Mouse (Mus musculus) layer of hippocampus, adult 11-12 months (tissue): Measurements from ENCODE around the gene Ntn3.

Experiments
- DNase-seq: peaks from one replicate; pipeline ENCODE4 v3.0.0; 2022; ENCODE audit warnings: low spot score

Gene Ntn3

GRCm38 (mm10) chr17:24211631-24212440 lies 2.5 kb upstream of the Ntn3 start:
- DNase-seq, result peak; percentile 87

DNA sequence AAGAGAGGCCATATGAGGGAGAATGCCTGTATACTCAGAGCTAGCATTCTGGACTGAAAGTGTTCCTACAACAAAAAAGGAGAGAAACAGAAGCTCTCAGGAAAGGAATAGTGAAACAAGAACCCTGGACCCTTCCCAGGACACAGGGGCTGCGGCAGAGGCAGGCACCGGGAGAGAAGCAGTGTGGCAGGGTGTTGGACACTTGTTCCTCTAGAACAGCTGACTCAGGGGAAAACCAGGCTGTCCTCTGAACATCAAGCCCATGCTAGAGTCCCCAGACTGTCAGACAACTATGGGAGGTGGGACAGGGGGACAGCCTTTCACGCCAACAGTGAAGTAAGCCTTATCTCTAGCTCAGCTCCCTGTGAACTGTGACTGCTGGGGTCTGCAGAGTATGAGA lies 1.3 kb upstream of the Ntn3 start:
- DNase-seq, result no peak

DNA sequence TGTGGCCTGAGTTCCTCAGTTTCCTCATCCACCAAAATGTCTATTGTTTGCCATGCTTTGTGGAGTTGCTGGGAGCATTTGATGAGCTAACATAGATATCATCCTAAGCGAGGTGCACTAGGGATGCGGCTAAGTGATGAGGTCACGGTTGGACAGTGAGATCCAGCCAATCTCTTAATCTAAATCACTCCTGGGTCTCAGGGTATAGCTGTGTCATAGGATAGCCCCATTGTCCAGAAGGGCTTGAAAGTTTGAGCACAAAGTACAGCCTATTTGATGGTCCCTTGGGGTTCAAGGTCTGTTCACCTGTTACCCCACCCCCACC lies 547 bp upstream of the Ntn3 start:
- no peak for DNase-seq

GRCm38 (mm10) chr17:24208641-24209042 lies 689 bp downstream of the Ntn3 start:
- DNase-seq, result no peak

DNA sequence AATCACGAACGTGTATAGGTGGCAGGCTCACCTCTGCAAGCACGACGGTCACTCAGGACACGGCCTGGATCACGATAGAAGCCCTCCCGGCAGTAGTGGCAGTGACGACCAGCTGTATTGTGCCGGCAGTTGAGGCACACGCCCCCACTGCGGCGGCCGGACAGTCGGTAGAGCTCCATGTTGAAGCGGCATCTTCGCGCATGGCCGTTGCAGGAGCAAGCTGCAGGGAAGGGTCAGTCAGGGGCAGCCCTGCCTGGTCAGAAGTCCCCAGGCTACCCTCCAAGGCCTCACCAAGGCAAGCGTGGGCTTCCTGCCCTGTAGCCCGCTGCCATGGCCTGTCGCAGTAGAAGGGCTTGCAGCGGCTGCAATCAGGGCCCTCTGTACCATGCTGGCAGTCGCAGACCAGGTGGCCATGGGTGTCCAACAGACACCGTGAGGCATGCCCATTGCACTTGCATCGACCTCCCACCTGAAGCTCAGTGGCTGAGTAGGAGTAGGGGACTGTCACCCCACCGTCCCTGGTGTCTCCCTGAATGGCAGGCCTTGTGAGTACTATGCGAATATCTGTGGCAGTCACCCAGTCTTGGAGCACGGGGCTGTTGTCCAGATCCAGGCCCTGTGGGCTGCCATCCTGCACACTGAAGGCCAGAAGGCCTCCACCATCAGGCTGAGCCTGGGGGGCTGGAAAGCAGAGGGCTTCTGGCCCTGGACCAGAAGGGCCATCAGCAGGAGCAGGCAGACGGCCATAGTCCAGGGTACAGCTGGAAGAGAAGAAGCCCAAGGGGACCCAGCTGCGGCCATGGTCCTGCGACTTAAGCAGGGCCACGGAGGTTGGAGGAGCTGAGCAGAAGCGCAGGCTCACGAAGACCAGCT lies 1.3 kb downstream of the Ntn3 start:
- DNase-seq, result no peak

GRCm38 (mm10) chr17:24206451-24207351 lies 2.6 kb downstream of the Ntn3 start:
- peak; percentile 77 for DNase-seq

DNA sequence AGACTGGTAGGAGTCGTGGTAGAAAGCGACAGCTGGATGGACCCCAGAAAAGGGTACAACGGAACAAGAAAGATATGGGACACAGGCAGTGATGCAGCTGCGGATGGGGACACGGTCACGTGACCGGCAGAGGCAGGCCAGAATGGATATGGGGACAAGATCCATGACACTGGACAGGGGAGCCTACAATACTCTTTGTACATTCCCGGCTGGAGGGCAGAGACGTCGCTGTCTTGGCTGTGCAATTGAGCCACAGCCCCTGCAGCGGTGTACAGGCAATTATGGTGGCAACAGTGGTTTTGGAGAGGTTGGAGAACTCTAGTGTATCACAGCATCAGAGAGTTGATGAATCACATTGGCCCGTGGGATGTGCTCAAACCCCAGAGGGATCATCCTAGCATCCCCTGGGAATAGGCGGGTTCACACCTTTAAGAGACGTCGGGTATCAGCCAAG lies 3.4 kb downstream of the Ntn3 start:
- DNase-seq, result peak; percentile 63

DNA sequence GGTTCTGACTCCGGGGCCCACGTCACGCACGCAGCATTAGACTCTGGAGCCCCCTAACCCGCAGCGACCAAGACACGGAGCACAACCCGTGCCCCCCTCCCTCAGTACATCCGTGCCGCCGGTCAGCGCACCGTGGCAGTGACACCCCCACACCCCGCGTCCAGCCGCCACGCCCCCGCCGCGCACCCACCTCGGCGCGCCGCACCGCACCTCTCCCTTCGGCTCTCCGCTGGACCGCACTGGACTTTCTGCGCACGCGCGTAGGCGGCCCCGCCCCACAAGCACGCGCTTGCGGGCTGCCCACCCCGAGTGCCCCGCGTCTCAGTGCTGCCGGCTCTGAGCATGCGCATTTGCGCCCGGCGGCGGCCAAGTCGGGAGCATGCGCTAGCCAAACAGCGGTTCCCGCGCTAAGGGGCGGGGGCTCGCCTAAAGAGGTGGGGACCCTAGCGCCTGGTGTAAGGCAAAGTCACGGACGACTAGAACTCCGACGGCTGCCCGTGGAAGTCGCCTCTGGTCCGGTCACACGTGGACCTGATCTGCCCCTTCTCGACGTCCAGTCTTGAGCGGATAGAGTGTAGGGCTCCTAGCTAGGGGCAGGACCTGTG lies 3.9 kb downstream of the Ntn3 start, which contains the start of gene Tbc1d24:
TSS of gene Tbc1d24 (minus strand) at position 279 of the 605 bp plus-strand sequence.
- DNase-seq, result peak; percentile 94

- no peak for DNase-seq
These were observed 4.5 kb downstream of the Ntn3 start for GRCm38 (mm10) chr17:24204846-24205245.

- no peak for DNase-seq
These were observed 5.5 kb downstream of the Ntn3 start for GRCm38 (mm10) chr17:24203611-24204534.

GRCm38 (mm10) chr17:24203068-24203467 lies 6.3 kb downstream of the Ntn3 start:
- DNase-seq, result no peak

DNA sequence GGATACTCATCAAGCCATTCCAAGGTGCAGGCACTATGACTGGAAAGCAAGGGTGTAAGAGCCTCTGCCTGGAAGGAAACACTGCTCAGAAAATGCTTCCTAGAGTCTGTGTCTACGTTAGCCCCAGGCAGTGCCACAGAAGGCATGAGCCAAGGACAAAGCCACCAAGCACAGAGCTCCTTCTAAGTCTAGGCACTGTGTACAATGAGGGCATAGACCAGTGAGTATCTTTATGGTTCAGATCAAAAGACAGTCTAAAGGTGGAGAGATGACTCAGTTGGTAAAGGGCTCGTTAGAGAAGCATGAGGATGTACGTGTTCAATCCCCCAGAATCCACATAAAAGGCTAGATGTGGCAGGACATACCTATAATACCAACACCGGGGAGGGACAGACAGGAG lies 8.2 kb downstream of the Ntn3 start:
- no peak for DNase-seq

DNA sequence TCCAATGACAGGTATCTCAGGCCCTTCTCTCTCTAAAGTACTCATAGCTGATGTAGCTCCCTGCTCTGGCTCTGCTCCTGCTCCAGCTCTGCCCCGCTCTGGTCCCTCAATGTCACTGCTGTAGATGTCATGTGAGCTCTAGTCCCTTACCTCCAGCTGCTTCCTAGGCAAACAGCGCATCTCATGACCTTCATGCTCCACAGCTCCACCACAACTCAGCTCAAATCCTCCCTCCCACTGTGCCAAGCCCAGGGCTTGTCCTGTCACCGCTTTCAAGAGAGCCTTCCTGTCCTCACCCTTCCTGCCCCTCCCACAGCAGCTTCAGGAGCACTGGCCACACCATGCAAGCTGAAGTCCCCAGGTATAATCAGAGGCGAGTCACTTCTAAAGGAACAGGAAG lies 9.6 kb downstream of the Ntn3 start:
- no peak for DNase-seq

DNA sequence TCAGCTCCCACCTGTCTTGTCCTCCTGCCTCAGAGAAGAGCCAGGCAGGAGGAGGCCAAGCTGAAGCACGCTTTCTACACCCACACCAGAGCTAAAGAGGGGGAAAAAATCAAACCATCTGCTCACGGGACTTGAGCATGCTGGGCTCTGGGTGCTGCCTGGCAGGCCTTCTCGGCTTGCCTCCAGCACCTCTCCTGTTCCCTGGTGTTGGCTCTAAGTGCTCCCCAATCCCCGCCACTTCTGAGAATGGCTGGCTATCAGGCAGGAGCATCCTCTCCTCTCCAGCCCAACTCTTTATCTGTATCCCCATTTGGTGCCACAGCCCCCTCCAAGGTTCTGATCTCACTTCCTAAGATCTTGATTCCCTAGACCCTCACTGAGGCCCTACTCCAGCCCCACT lies 10.1 kb downstream of the Ntn3 start:
- DNase-seq, result peak; percentile 74

GRCm38 (mm10) chr17:24197032-24197824 lies 12.1 kb downstream of the Ntn3 start:
- peak; percentile 58 for DNase-seq

DNA sequence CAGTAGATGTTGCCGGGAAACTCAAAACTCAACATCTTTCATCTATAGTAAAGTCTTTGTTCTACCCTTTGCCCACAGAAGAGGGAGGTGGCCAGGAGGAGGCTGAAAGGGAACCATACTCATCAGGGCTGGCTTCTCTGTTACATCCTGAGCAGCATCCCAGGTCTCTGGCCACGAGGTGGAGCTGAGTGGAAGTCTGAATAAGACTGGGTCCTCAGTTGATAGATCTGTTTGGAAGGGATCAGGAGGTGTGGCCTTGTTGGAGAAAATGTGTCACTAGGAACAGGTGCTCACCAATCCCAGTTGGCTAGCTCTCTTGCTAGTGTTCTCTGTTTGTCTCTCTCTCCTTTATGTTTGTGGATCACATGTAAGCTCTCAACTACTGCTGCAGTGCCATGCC lies 14.0 kb downstream of the Ntn3 start:
- DNase-seq, result no peak

DNA sequence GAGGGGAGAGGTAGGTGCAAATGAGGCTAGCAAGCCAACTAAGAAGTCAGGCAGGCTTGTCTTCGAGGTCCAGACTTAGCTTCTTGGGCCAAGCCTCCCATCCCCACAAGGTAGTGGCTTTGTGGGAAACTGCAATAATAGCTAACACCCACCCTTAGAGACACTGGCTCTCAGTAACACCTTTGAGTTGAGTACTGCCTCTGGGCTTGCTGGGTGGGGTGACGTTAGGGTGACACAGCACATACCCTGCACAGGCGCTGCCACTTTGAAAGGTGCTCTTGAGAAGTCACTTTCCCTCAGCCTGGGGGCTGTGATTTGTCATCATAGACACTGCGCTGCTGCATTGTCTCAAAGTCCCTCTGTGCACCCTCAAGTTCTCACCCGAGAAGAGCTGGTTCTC lies 15.6 kb downstream of the Ntn3 start:
- DNase-seq, result no peak

DNA sequence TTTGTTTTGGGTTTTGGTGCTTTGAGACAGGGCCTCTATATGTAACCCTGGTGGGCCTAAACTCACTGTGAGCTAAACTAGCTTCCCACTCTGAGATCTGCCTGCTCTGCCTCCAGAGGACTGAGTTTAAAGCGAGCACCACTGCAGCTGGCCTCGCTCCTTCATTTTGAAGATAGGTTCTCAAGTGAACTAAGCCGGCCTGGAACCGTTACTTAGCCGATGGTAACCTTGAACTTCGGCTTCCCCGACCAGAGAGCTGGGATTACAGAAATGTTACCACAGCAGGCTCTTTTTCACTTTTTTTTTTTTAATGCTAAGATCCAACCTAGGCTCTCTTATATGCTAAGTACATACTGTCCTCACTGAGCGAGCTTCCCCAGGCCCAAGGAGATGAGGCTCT lies 16.1 kb downstream of the Ntn3 start:
- DNase-seq, result no peak

DNA sequence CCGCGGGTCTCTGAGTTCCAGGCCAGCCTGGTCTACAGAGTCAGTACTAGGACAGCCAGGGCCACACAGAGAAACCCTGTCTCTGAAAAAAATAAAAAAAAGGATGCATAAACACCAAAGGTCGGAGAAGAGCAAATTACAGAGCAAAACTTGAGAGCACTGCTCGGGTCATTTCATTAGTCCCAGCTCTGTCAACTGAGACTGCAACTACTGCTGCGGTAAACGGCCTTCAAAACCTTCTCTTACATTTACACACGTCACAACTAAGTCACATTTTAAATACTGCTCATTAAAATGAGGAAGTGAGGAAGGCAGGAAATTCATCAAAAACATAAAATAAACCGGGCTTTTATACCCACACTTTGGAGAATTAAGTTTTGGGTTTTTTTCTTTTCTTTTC lies 16.5 kb downstream of the Ntn3 start:
- DNase-seq, result no peak

DNA sequence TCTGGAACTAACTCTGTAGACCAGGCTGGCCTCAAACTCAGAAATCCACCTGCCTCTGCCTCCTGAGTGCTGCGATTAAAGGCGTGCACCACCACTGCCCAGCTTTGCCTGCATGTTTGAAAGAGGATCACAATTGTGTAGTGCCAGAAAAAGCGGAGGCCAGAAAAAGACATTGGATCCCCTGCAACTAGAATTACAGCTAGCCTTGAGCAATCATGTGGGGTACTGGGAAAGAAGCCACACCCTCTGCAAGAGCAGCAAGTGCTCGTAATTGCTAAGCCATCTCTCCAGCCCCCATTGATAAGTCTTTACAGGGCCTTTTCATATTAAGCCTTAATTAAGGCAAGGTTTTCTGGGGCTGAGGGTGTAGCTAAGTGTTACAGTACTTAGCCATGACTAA lies 17.9 kb downstream of the Ntn3 start:
- no peak for DNase-seq
